Mouse (Mus musculus): ENCODE data around the gene Tnfsf8. TPM values are rescaled to one million over a fixed set of nuclear protein-coding genes. Genes with fewer than 3 reads are reported as not detected.

The Tnfsf8 gene
- polyA plus RNA-seq (2015; fragmentation: Nextera tagmentation; extraction: Ambion mirVana): not detected in 2 replicates

DNA sequence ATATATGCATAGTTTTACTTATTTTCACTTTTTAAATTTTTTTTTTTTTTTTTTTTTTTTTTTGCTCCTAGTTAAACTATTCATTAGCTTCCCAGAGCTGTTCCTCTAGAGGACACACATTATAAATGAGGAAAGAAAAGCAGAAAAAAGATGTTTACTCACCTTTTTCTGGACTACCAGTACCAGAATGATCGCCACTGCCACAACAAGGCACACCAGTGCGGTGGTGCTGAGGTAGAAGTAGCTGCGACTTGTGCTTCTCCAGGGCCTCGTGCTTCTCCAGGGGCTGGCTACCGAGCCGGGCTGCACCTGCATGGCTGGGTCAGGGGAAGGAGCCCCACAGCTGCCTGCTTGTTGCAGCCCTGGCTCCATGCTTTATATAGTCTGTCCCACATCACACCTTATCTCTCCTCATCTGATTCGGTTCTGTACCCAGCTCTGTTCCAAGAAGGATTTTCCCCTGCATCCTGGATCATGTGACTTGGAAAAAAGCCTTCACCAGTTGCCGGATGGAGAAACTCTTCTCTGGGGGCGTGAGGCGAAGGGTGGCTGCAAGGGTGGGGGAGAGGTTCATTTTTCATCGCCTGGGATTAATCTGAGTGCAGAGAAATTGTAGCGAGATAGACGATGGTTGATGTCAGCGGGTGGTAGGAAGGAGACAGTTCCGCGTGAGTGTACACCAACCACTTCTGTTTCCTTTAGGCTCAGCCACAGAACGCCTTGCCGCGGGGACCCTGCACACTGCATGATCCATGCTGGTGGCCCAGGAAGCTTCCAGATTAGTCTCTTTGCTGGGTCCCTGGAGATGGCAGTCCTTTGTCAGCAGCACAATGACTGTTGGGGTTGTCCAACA is at the start of gene Tnfsf8:
Gene Tnfsf8, minus strand, starts transcription at position 660 of the 853 bp plus-strand sequence.
- Histone ChIP-seq H3K4me3 (no peak within 1 kb of the TSS), H3K27ac (replicated peaks) (no peak within 1 kb of the TSS), H3K9me3 (no peaks in the 10 kb centered on the region), H3K9ac (no peak within 1 kb of the TSS), H3K4me1 (0 out of 2 replicates have a peak, but pooled peaks cover 2% of the 10 kb centered on the region), H3K27me3 (replicated peaks) (peaks cover 35% of the 10 kb centered on the region), H3K4me2 (no peak within 1 kb of the TSS), H3K36me3 (no peaks in the 10 kb centered on the region)
- WGBS: 72% methylated on average over 19 of the region's 19 CpGs
- ATAC-seq (ENCODE audit: extremely low read depth, insufficient number of reproducible peaks, low FRiP score, low TSS enrichment): no peak

DNA sequence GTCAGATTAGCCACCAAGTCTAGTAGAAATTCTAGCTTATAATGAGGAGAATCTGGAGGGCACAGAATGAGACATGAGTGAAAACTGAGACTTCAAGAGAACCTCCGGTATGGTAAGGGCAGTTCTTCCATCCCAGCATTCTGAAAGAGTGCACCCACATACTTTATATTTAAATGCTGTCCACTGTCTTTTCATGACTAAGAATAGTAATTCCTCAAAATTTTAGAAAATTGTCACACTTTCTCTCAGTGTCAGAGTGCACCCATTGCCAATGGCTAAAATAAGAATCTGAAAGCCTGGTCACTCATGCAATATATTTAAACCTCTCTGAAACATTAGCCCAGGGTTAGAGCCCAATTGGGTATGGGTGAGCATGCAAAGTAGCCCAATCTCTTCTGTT is 47.4 kb upstream of the Tnfsf8 start:
- no peaks in the 10 kb centered on the region for H3K9me3 ChIP-seq
- H3K9ac ChIP-seq: no peak overlapping the region
- H3K27me3 ChIP-seq (replicated peaks): peaks cover 18% of the 10 kb centered on the region
- 75% methylated on average over 1 of the region's 1 CpGs for WGBS
- no peak overlapping the region for H3K4me2 ChIP-seq
- no peak overlapping the region for H3K27ac ChIP-seq (replicated peaks)
- no peak for ATAC-seq (ENCODE audit: extremely low read depth, insufficient number of reproducible peaks, low FRiP score, low TSS enrichment)
- no peaks in the 10 kb centered on the region for H3K4me1 ChIP-seq
- H3K4me3 ChIP-seq: no peak overlapping the region
- H3K36me3 ChIP-seq: no peaks in the 10 kb centered on the region

DNA sequence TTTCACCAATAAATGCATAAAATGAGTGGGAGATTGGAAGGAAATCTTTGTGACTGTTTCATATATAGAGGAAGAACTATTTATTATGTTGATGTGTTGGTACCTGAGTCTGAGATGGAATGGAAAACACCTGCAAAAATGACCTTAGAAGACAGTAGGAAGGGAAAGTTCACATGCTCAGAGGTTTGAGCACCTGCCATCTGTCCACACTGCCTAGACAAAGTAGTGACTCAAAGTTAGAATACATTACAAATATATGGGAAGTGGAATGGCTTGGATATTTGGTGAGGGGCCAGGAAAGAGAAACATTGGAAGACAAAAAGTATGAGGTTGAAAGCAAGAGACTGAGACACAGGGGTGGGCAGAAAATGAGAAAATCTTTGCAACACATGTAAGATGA is 46.3 kb upstream of the Tnfsf8 start:
- no peaks in the 10 kb centered on the region for H3K9me3 ChIP-seq
- no peaks in the 10 kb centered on the region for H3K36me3 ChIP-seq
- H3K4me3 ChIP-seq: no peak overlapping the region
- H3K4me1 ChIP-seq: no peaks in the 10 kb centered on the region
- H3K4me2 ChIP-seq: no peak overlapping the region
- H3K9ac ChIP-seq: no peak overlapping the region
- peaks cover 28% of the 10 kb centered on the region for H3K27me3 ChIP-seq (replicated peaks)
- no peak overlapping the region for H3K27ac ChIP-seq (replicated peaks)
- ATAC-seq (ENCODE audit: extremely low read depth, insufficient number of reproducible peaks, low FRiP score, low TSS enrichment): no peak

- H3K4me2 ChIP-seq: no peak overlapping the region
- no peaks in the 10 kb centered on the region for H3K9me3 ChIP-seq
- no peak overlapping the region for H3K9ac ChIP-seq
- no peak overlapping the region for H3K4me3 ChIP-seq
- H3K36me3 ChIP-seq: no peaks in the 10 kb centered on the region
- 47% methylated on average over 3 of the region's 3 CpGs for WGBS
- no peak overlapping the region for H3K27ac ChIP-seq (replicated peaks)
- ATAC-seq (ENCODE audit: extremely low read depth, insufficient number of reproducible peaks, low FRiP score, low TSS enrichment): no peak
- H3K27me3 ChIP-seq (replicated peaks): peaks cover 40% of the 10 kb centered on the region
- no peaks in the 10 kb centered on the region for H3K4me1 ChIP-seq
Measured at GRCm38 (mm10) chr4:63906050-63906449, 44.9 kb upstream of the Tnfsf8 start.

GRCm38 (mm10) chr4:63899081-63899523 is 38.0 kb upstream of the Tnfsf8 start:
- H3K4me1 ChIP-seq: no peaks in the 10 kb centered on the region
- no peaks in the 10 kb centered on the region for H3K36me3 ChIP-seq
- 74% methylated on average over 10 of the region's 10 CpGs for WGBS
- no peak for ATAC-seq (ENCODE audit: extremely low read depth, insufficient number of reproducible peaks, low FRiP score, low TSS enrichment)
- H3K27ac ChIP-seq (replicated peaks): no peak overlapping the region
- H3K27me3 ChIP-seq (replicated peaks): peaks cover 66% of the 10 kb centered on the region
- H3K4me3 ChIP-seq: no peak overlapping the region
- H3K4me2 ChIP-seq: no peak overlapping the region
- no peak overlapping the region for H3K9ac ChIP-seq
- no peaks in the 10 kb centered on the region for H3K9me3 ChIP-seq

GRCm38 (mm10) chr4:63897152-63897551 is 36.0 kb upstream of the Tnfsf8 start:
- no peak overlapping the region for H3K27ac ChIP-seq (replicated peaks)
- no peak overlapping the region for H3K4me3 ChIP-seq
- no peak overlapping the region for H3K4me2 ChIP-seq
- no peak for ATAC-seq (ENCODE audit: extremely low read depth, insufficient number of reproducible peaks, low FRiP score, low TSS enrichment)
- H3K27me3 ChIP-seq (replicated peaks): peaks cover 64% of the 10 kb centered on the region
- H3K9ac ChIP-seq: no peak overlapping the region
- no peaks in the 10 kb centered on the region for H3K36me3 ChIP-seq
- peaks cover 4% of the 10 kb centered on the region; the same call in 1 of the 2 replicates for H3K4me1 ChIP-seq
- no peaks in the 10 kb centered on the region for H3K9me3 ChIP-seq

DNA sequence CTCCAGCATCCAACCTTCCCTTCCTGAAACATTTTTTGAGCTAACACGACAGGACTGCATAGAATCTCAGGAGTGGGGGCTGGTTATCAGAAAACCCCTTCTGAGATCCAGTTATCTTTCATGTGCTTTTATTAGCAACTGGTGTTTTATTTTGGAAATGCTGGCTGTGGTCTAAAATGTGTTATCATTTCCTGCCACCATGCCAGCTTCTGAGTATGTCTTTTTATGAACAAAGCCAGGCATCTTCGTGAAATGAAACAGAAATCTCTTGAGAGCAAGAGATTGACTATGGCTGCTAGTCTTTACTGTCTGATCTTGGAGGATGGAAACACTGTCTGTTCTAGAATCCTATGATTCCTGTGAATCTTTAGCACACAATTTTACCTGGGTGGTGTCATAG is 25.0 kb upstream of the Tnfsf8 start:
- H3K27me3 ChIP-seq (replicated peaks): peaks cover 80% of the 10 kb centered on the region
- no peak overlapping the region for H3K9ac ChIP-seq
- 16% methylated on average over 2 of the region's 2 CpGs for WGBS
- no peak overlapping the region for H3K27ac ChIP-seq (replicated peaks)
- H3K9me3 ChIP-seq: no peaks in the 10 kb centered on the region
- H3K4me2 ChIP-seq: no peak overlapping the region
- ATAC-seq (ENCODE audit: extremely low read depth, insufficient number of reproducible peaks, low FRiP score, low TSS enrichment): no peak
- 0 out of 2 replicates have a peak, but pooled peaks cover 3% of the 10 kb centered on the region for H3K4me1 ChIP-seq
- H3K4me3 ChIP-seq: no peak overlapping the region
- H3K36me3 ChIP-seq: no peaks in the 10 kb centered on the region

- Histone ChIP-seq H3K27ac (replicated peaks) (no peak overlapping the region), H3K27me3 (replicated peaks) (peaks cover 18% of the 10 kb centered on the region), H3K9me3 (no peaks in the 10 kb centered on the region), H3K4me3 (no peak overlapping the region), H3K9ac (no peak overlapping the region), H3K4me1 (no peaks in the 10 kb centered on the region), H3K36me3 (no peaks in the 10 kb centered on the region), H3K4me2 (no peak overlapping the region)
- ATAC-seq (ENCODE audit: extremely low read depth, insufficient number of reproducible peaks, low FRiP score, low TSS enrichment): no peak
- 69% methylated on average over 2 of the region's 2 CpGs for WGBS
Measured at GRCm38 (mm10) chr4:63876720-63877119, 15.6 kb upstream of the Tnfsf8 start.

GRCm38 (mm10) chr4:63875480-63875879 is 14.3 kb upstream of the Tnfsf8 start:
- H3K27me3 ChIP-seq (replicated peaks): peaks cover 10% of the 10 kb centered on the region
- H3K9me3 ChIP-seq: no peaks in the 10 kb centered on the region
- H3K36me3 ChIP-seq: no peaks in the 10 kb centered on the region
- H3K4me1 ChIP-seq: no peaks in the 10 kb centered on the region
- H3K27ac ChIP-seq (replicated peaks): no peak overlapping the region
- ATAC-seq (ENCODE audit: extremely low read depth, insufficient number of reproducible peaks, low FRiP score, low TSS enrichment): no peak
- H3K9ac ChIP-seq: no peak overlapping the region
- H3K4me2 ChIP-seq: no peak overlapping the region
- 74% methylated on average over 3 of the region's 3 CpGs for WGBS
- H3K4me3 ChIP-seq: no peak overlapping the region

- ATAC-seq (ENCODE audit: extremely low read depth, insufficient number of reproducible peaks, low FRiP score, low TSS enrichment): no peak
- Histone ChIP-seq H3K4me2 (no peak overlapping the region), H3K36me3 (no peaks in the 10 kb centered on the region), H3K27me3 (replicated peaks) (no peaks in the 10 kb centered on the region; the same call in none of the 2 replicates), H3K9me3 (no peaks in the 10 kb centered on the region), H3K27ac (replicated peaks) (no peak overlapping the region), H3K9ac (no peak overlapping the region), H3K4me3 (no peak overlapping the region), H3K4me1 (no peaks in the 10 kb centered on the region)
- 83% methylated on average over 1 of the region's 1 CpGs for WGBS
Measured at GRCm38 (mm10) chr4:63870678-63871077, 9.5 kb upstream of the Tnfsf8 start.

- ATAC-seq (ENCODE audit: extremely low read depth, insufficient number of reproducible peaks, low FRiP score, low TSS enrichment): no peak
- H3K4me3 ChIP-seq: no peak overlapping the region
- H3K9ac ChIP-seq: no peak overlapping the region
- no peaks in the 10 kb centered on the region for H3K9me3 ChIP-seq
- H3K4me1 ChIP-seq: no peaks in the 10 kb centered on the region
- H3K36me3 ChIP-seq: no peaks in the 10 kb centered on the region
- no peak overlapping the region for H3K27ac ChIP-seq (replicated peaks)
- H3K27me3 ChIP-seq (replicated peaks): peaks cover 7% of the 10 kb centered on the region
- WGBS: 47% methylated on average over 2 of the region's 2 CpGs
- H3K4me2 ChIP-seq: no peak overlapping the region
Measured at GRCm38 (mm10) chr4:63868770-63869169, 7.6 kb upstream of the Tnfsf8 start.

DNA sequence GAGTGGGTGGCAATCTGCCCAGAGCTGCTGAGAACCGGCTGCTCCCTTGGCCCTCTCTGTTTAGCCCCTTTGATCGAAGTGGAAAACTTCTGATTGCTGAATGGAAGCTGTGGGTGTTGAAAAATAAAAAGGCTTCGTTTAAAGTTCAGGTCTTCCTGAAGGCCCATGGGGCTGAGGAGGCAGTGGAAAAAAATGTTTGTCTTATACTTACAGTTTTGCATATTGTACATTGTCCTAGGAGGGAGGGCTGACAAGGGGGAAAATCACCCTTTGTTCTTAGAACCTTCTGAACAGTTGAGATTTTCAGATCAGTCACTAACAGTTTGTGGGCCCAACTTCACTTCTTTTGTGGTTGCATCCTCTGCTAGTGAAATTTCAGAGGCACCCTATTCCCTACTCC is 1.8 kb upstream of the Tnfsf8 start:
- no peak overlapping the region for H3K4me2 ChIP-seq
- no peaks in the 10 kb centered on the region for H3K36me3 ChIP-seq
- H3K27me3 ChIP-seq (replicated peaks): peaks cover 28% of the 10 kb centered on the region
- H3K9me3 ChIP-seq: no peaks in the 10 kb centered on the region
- no peak for ATAC-seq (ENCODE audit: extremely low read depth, insufficient number of reproducible peaks, low FRiP score, low TSS enrichment)
- H3K27ac ChIP-seq (replicated peaks): no peak overlapping the region
- H3K4me3 ChIP-seq: no peak overlapping the region
- 56% methylated on average over 3 of the region's 3 CpGs for WGBS
- H3K4me1 ChIP-seq: 0 out of 2 replicates have a peak, but pooled peaks cover 2% of the 10 kb centered on the region
- H3K9ac ChIP-seq: no peak overlapping the region

All from heart, embryonic 13.5 days (tissue).